Mouse (Mus musculus) forebrain, embryonic 12.5 days (tissue): ENCODE measurements around the gene Fcgr3. TPM values are rescaled to one million over a fixed set of nuclear protein-coding genes. Genes with fewer than 3 reads are reported as not detected.
"Not testable (repeated sequence)": the region's sequence is repeated elsewhere in the genome, so short reads cannot be mapped to it uniquely, and the experiment has no call there.

Experiments used
- ATAC-seq: fragments of 200-750 bp; cut with Nextera tagmentation; 2 replicates; pipeline ENCODE4 v1.8.0; 2017; ENCODE audit warnings: moderate TSS enrichment; ENCODE audit not compliant: low FRiP score
- H3K27ac ChIP-seq: fragments of 300-500 bp; sonication (generic); 2 replicates; pipeline ENCODE4 v1.5.1; 2016; ENCODE audit warnings: mild to moderate bottlenecking
- H3K27me3 ChIP-seq: fragments of 300-500 bp; sonication (generic); 2 replicates; pipeline ENCODE4 v1.6.1; 2016; ENCODE audit warnings: mild to moderate bottlenecking
- H3K36me3 ChIP-seq: fragments of 300-500 bp; sonication (generic); replicated peaks from 2 replicates; pipeline ENCODE4 v1.6.1; 2016; ENCODE audit warnings: mild to moderate bottlenecking
- H3K4me1 ChIP-seq: fragments of 300-500 bp; sonication (generic); 2 replicates; pipeline ENCODE4 v1.6.1; 2016
- H3K4me2 ChIP-seq: fragments of 300-500 bp; sonication (generic); 2 replicates; pipeline ENCODE4 v1.6.1; 2016; ENCODE audit warnings: mild to moderate bottlenecking, moderate library complexity
- H3K4me3 ChIP-seq: fragments of 300-500 bp; sonication (generic); replicated peaks from 2 replicates; pipeline ENCODE4 v1.5.1; 2016; ENCODE audit warnings: mild to moderate bottlenecking
- H3K9ac ChIP-seq: fragments of 300-500 bp; sonication (generic); 2 replicates; pipeline ENCODE4 v1.6.1; 2016; ENCODE audit warnings: mild to moderate bottlenecking
- H3K9me3 ChIP-seq: fragments of 300-500 bp; sonication (generic); 2 replicates; pipeline ENCODE4 v1.6.1; 2016
- WGBS: fragments of 180-500 bp; shearing (Covaris S2); methylation state at CpG from one replicate; pipeline ENCODE4 v1.1.7; 2016; 5-methylcytosine and 5-hydroxymethylcytosine counted together
- polyA plus RNA-seq: library from polyadenylated mRNA; unstranded; fragments of >200 nt; fragmentation: Nextera tagmentation; extraction: Ambion mirVana; gene quantifications from 2 replicates; pipeline ENCODE4 v1.2.1, GENCODE M21; 2016

The Fcgr3 gene
- polyA plus RNA-seq, 1 experiment from 2014 or later, result 4.8 TPM

DNA sequence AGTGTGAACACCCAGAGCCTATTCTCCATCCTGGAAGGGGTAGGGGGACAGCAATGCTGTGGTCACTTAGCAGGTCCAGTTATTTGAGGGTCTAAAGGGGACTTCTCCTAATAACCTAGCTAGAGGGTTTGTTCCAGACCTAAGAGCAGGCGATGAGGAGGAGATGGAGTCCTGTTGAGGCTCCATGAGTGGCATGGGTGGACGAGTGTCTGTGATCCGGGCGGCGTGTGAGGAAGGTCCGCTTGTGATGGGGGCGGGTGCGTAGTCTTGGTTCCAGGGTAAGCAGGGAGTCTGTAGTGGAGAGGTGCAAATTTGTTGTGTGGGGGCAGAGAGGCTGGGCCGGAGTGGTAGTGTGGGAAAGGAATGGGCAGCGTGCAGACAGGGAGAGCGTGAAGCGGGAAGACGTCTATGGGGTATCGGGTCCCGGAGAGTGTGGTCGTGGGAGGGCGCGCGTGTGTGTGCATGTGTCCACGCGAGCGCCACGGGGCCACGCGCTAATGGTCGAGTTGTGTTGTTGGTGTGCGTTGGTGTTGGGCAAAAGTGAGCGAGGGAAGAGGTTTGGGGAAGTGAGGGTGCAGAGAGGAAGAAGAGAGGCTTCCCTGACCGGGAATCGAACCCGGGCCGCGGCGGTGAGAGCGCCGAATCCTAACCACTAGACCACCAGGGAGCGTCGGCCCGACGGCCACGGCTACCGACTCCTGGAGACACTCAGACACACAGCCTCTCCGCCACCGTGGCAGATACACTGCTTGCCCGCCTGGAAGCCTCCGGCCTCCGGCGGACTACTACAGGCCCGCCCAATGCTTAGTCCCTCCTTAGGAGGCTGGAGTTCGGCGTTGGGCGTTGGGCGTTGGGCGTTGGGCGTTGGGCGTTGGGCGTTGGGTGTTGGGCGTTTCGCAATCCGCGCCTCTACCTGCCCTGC, 905 bp downstream of the Fcgr3 start:
- not testable (repeated sequence) for H3K9me3 ChIP-seq, H3K27ac ChIP-seq, H3K4me1 ChIP-seq, H3K36me3 ChIP-seq
- peak overlapping the region; percentile 51 for H3K4me2 ChIP-seq
- 9% methylated on average over 40 of the region's 61 CpGs for WGBS
- H3K27me3 ChIP-seq, result peaks cover 39% of the 10 kb centered on the region
- H3K9ac ChIP-seq, result 0 out of 2 replicates have a peak overlapping the region, but pooled peaks have one; percentile 8
- peak overlapping the region; percentile 39 for H3K4me3 ChIP-seq
- ATAC-seq, result peak; percentile 82

DNA sequence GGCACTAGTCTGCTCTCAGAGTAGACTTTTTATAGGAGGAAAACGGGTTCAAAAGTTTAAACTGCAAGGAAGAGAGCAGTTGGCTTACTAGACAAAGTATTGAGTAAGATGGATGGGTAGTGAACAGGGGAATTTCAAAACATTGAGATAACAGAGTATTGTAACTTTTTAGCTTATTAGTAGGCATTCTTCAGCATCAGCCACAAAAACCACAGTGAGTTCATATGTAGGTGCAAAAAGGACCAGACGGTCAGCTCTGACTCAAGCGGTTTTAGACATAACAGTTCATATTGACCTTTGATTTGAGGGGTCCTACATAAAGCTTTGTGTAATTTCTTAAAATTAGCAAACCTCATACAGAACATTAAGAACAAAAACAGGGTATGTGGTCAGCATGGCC, 3.2 kb downstream of the Fcgr3 start:
- Histone ChIP-seq H3K4me3 (no peak overlapping the region), H3K9ac (no peak overlapping the region), H3K27ac (no peak overlapping the region), H3K4me1 (peaks cover 6% of the 10 kb centered on the region), H3K27me3 (peaks cover 31% of the 10 kb centered on the region), H3K4me2 (no peak overlapping the region), H3K9me3 (no peaks in the 10 kb centered on the region), H3K36me3 (no peaks in the 10 kb centered on the region)
- 90% methylated on average over 3 of the region's 3 CpGs for WGBS
- no peak for ATAC-seq

- H3K27me3 ChIP-seq, result peaks cover 27% of the 10 kb centered on the region
- no peak overlapping the region for H3K4me3 ChIP-seq
- WGBS, result 59% methylated on average over 10 of the region's 10 CpGs
- H3K4me2 ChIP-seq, result no peak overlapping the region
- no peak overlapping the region for H3K27ac ChIP-seq
- H3K36me3 ChIP-seq, result no peaks in the 10 kb centered on the region
- H3K9ac ChIP-seq, result no peak overlapping the region
- peaks cover 6% of the 10 kb centered on the region for H3K4me1 ChIP-seq
- H3K9me3 ChIP-seq, result no peaks in the 10 kb centered on the region
- no peak for ATAC-seq
Observed at GRCm38 (mm10) chr1:171060392-171060791, 4.3 kb downstream of the Fcgr3 start.

DNA sequence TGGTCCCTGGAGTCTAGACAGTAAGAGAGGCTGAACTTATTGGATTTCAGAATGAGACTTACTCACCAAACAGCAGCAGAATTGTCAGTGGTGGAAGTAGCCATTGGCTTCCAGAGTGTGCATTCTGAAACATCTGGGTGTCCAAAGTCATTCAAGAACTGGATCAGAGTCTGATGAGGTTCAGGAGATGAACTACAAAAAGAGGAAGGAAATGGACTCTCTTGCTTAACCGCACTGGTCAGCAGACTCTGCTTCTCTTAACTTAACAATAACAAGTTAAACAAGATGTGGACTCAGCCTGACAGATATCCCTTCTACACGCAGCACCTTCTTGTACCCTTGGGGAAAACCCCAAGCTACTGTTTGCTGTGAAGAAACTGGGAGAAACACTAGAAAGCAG, 5.5 kb downstream of the Fcgr3 start:
- H3K4me1 ChIP-seq, result peaks cover 3% of the 10 kb centered on the region; the same call in 1 of the 2 replicates
- H3K4me3 ChIP-seq, result no peak overlapping the region
- no peaks in the 10 kb centered on the region for H3K9me3 ChIP-seq
- 87% methylated on average over 2 of the region's 2 CpGs for WGBS
- no peak for ATAC-seq
- H3K27me3 ChIP-seq, result peaks cover 17% of the 10 kb centered on the region
- no peaks in the 10 kb centered on the region for H3K36me3 ChIP-seq
- no peak overlapping the region for H3K4me2 ChIP-seq
- no peak overlapping the region for H3K9ac ChIP-seq
- no peak overlapping the region for H3K27ac ChIP-seq

GRCm38 (mm10) chr1:171057253-171057652, 7.5 kb downstream of the Fcgr3 start:
- H3K4me3 ChIP-seq, result no peak overlapping the region
- H3K4me2 ChIP-seq, result no peak overlapping the region
- H3K27ac ChIP-seq, result no peak overlapping the region
- no peak for ATAC-seq
- 0 out of 2 replicates have a peak, but pooled peaks cover 6% of the 10 kb centered on the region for H3K27me3 ChIP-seq
- H3K36me3 ChIP-seq, result no peaks in the 10 kb centered on the region
- no peak overlapping the region for H3K9ac ChIP-seq
- H3K4me1 ChIP-seq, result no peaks in the 10 kb centered on the region
- WGBS, result 95% methylated on average over 5 of the region's 5 CpGs
- no peaks in the 10 kb centered on the region for H3K9me3 ChIP-seq

DNA sequence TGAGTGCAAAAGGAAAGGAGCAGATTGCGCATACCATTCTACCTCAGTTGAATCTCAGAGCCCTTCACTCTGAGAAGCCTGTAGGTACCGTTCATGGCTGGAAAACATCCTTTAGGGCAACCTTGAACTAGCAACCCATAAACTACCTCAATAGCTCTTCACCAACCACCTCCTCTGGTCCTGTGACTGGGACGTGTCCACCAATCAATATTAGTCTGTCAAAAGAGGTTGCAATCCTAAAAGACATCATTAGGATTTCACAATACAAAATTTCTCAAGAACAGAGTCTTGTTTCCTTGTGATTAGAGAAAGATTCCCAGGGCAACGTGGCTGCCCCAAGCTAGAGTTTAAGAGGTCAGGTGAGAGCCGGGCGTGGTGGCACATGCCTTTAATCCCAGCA, 11.4 kb downstream of the Fcgr3 start:
- no peak for ATAC-seq

GRCm38 (mm10) chr1:171050774-171051173, 14.0 kb downstream of the Fcgr3 start:
- H3K36me3 ChIP-seq, result no peaks in the 10 kb centered on the region
- H3K27me3 ChIP-seq, result 0 out of 2 replicates have a peak, but pooled peaks cover 1% of the 10 kb centered on the region
- no peak overlapping the region for H3K4me3 ChIP-seq
- WGBS, result 90% methylated on average over 7 of the region's 7 CpGs
- H3K4me1 ChIP-seq, result no peaks in the 10 kb centered on the region
- no peak overlapping the region for H3K4me2 ChIP-seq
- H3K9me3 ChIP-seq, result no peaks in the 10 kb centered on the region
- no peak overlapping the region for H3K27ac ChIP-seq
- no peak overlapping the region for H3K9ac ChIP-seq
- ATAC-seq, result no peak

More for the DNA sequence above, 11.4 kb downstream of the Fcgr3 start:
- WGBS, result 91% methylated on average over 6 of the region's 6 CpGs
- Histone ChIP-seq H3K4me3 (no peak overlapping the region), H3K4me1 (no peaks in the 10 kb centered on the region), H3K36me3 (no peaks in the 10 kb centered on the region), H3K9ac (no peak overlapping the region), H3K27ac (no peak overlapping the region), H3K27me3 (0 out of 2 replicates have a peak, but pooled peaks cover 4% of the 10 kb centered on the region), H3K9me3 (no peaks in the 10 kb centered on the region), H3K4me2 (no peak overlapping the region)

DNA sequence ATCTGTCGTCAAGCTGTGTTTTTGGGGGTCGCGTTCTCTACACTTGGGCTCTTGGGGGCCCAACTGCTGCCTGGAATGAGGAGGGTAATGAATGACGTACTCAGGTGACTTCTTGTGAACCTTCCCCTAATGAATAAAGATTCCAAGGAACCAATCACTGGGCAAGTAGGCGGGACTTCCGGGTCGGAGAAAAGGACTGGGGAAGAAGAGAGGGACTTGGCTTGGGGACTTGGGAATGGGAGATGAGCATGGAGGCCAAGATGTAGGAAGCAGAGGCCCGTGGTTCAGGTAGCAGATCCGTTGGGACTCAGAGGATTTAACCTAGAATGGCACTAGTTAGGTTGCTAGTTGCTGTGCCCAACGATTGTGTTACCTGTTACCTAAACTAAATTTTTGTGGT, 15.5 kb downstream of the Fcgr3 start:
- Histone ChIP-seq H3K9ac (no peak overlapping the region), H3K4me1 (no peaks in the 10 kb centered on the region), H3K36me3 (no peaks in the 10 kb centered on the region), H3K9me3 (no peaks in the 10 kb centered on the region), H3K27me3 (no peaks in the 10 kb centered on the region), H3K4me3 (no peak overlapping the region), H3K27ac (no peak overlapping the region), H3K4me2 (peak overlapping the region; percentile 18)
- ATAC-seq, result no peak
- WGBS, result 46% methylated on average over 10 of the region's 10 CpGs

DNA sequence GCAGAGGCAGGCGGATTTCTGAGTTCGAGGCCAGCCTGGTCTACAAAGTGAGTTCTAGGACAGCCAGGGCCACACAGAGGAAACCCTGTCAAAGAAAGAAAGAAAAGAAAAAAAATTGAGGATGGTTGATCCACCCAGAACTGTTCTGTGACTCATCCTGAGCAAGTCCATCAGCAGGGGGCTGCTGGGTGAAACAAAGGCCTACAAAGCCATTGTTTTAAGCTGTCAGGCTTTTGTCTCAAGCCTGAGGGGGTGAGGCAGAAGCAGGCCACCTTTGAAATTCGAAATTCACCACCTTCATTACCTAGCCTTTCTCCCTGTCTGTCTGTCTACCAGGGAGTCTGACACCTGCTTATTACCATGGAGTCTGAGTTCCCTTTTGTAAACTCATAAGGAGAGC, 18.2 kb downstream of the Fcgr3 start:
- no peaks in the 10 kb centered on the region for H3K4me1 ChIP-seq
- no peak for ATAC-seq
- no peak overlapping the region for H3K4me2 ChIP-seq
- H3K9me3 ChIP-seq, result no peaks in the 10 kb centered on the region
- H3K9ac ChIP-seq, result no peak overlapping the region
- H3K4me3 ChIP-seq, result no peak overlapping the region
- H3K27ac ChIP-seq, result no peak overlapping the region
- H3K36me3 ChIP-seq, result no peaks in the 10 kb centered on the region
- 72% methylated on average over 3 of the region's 3 CpGs for WGBS
- H3K27me3 ChIP-seq, result no peaks in the 10 kb centered on the region

DNA sequence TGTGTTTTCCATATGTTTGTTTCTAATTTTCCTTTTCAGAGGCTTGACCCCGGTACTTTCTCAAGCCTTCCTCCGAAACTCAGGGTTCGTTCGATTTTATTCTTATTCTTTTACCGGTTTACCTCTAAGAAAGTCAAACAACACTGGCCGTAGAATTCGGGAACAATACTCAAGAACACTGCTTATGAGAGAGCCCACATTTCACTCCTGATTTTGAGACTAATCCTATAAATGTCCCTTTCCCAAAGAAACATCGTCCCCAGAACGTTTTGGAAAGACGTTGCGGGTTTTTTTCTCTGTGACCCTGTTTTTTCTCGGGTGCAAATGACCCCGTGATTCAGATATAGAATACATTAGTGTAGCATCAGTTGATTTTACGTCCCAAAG, 19.7 kb downstream of the Fcgr3 start:
- ATAC-seq, result peak; percentile 10; the same call in 1 of the 2 replicates
- peak overlapping the region; percentile 59 for H3K4me3 ChIP-seq
- 5% methylated on average over 14 of the region's 14 CpGs for WGBS

DNA sequence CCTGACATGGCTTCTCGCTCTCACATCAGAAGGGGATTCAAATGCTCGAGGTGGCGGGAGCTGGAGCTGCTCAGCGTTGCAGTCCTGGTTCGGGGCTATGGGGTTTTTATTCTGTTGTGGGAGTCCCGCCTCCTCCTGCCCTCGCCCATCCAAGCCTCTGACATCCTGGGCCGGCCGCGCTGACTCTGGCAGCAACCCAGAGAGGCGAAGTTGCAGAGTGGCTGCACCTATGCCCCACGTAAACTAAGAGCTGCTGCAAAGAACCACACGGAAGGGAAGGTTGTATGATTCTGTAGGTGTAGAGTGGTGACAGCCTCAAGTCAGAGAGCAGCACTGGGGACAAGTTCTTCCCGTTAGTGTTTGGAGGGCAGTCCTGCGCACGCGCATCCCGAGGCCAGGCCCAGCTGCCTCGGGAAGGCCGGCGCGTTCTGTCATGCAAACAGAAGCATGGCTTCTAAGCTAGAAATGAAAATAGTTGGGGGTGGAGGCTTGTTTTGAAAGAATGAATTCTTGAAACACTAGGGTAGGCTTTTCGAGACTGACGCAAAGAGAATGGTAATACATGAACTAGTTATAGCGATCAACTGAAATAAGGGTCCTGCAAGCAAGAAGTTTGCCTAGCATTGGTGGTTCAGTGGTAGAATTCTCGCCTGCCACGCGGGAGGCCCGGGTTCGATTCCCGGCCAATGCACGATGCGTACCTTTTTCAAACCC, 20.2 kb downstream of the Fcgr3 start:
- peak overlapping the region; percentile 54 for H3K4me2 ChIP-seq
- under 1% methylated on average over 33 of the region's 33 CpGs for WGBS
- H3K4me3 ChIP-seq, result peak overlapping the region; percentile 59
- H3K27ac ChIP-seq, result peak overlapping the region; percentile 82
- H3K4me1 ChIP-seq, result no peaks in the 10 kb centered on the region
- H3K9me3 ChIP-seq, result no peaks in the 10 kb centered on the region
- ATAC-seq, result peak; percentile 95
- H3K9ac ChIP-seq, result peak overlapping the region; percentile 68
- no peaks in the 10 kb centered on the region for H3K36me3 ChIP-seq
- H3K27me3 ChIP-seq, result no peaks in the 10 kb centered on the region

More for the DNA sequence above, 19.7 kb downstream of the Fcgr3 start:
- Histone ChIP-seq H3K9me3 (no peaks in the 10 kb centered on the region), H3K27me3 (no peaks in the 10 kb centered on the region), H3K9ac (0 out of 2 replicates have a peak overlapping the region, but pooled peaks have one; percentile 33), H3K4me1 (no peaks in the 10 kb centered on the region), H3K36me3 (no peaks in the 10 kb centered on the region), H3K27ac (no peak overlapping the region), H3K4me2 (peak overlapping the region; percentile 54)

GRCm38 (mm10) chr1:171043594-171044153, 21.1 kb downstream of the Fcgr3 start:
- WGBS, result 61% methylated on average over 3 of the region's 3 CpGs

More at GRCm38 (mm10) chr1:171043594-171044153, 21.1 kb downstream of the Fcgr3 start:
- Histone ChIP-seq H3K4me2 (peak overlapping the region; percentile 54), H3K36me3 (no peaks in the 10 kb centered on the region), H3K27me3 (no peaks in the 10 kb centered on the region), H3K9ac (0 out of 2 replicates have a peak overlapping the region, but pooled peaks have one; percentile 68), H3K4me3 (peak overlapping the region; percentile 59), H3K9me3 (no peaks in the 10 kb centered on the region), H3K27ac (no peak overlapping the region), H3K4me1 (no peaks in the 10 kb centered on the region)
- no peak for ATAC-seq
